Comparison of ENCODE assay signal across 8 mouse cellular contexts in genomic region chr3:29730062-29730760, GRCm38 (mm10).
A peak's percentile ranks its signal among the peaks of the same experiment; 100 is the strongest.
DNase-seq lines count a peak whose midpoint lies in the region; ATAC-seq lines count a peak whose summit lies in the region.

No protein-coding gene starts in this region.

- peak; percentile 3 for DNase-seq in cerebellum, adult 9-10 months
- DNase-seq in cerebellum, adult 11 months, result no peak
- DNase-seq in thymus, postnatal 4 days, result peak; percentile 25
- DNase-seq in thymus, adult 18-20 months, result no peak
- peak; percentile 77 for DNase-seq in forebrain, embryonic 14.5 days (ENCODE audit: low spot score)
- DNase-seq in left cerebral cortex, adult 11 months (ENCODE audit: low spot score), result peak; percentile 29
- peak; percentile 80 for DNase-seq in midbrain, embryonic 14.5 days
- DNase-seq in T-cell, adult 2 months (ENCODE audit: low spot score), result no peak

- peak; percentile 51 for ATAC-seq in forebrain, embryonic 14.5 days
- ATAC-seq in midbrain, embryonic 14.5 days (ENCODE audit: low FRiP score, low TSS enrichment), result no peak

- H3K27ac ChIP-seq in forebrain, embryonic 14.5 days (ENCODE audit: low read depth, low read length), result no peak overlapping the region
- no peak overlapping the region for H3K27ac ChIP-seq in midbrain, embryonic 14.5 days (replicated peaks; ENCODE audit: low read depth, low read length)

- H3K9me3 ChIP-seq in forebrain, embryonic 14.5 days (replicated peaks; ENCODE audit: control insufficient read depth, low read length), result no peaks in the 10 kb centered on the region
- H3K9me3 ChIP-seq in midbrain, embryonic 14.5 days (ENCODE audit: control insufficient read depth, low read length), result no peaks in the 10 kb centered on the region

- WGBS in forebrain, embryonic 14.5 days, result 22% methylated on average over 4 of the region's 4 CpGs
- 22% methylated on average over 4 of the region's 4 CpGs for WGBS in midbrain, embryonic 14.5 days

- no peak overlapping the region for H3K9ac ChIP-seq in forebrain, embryonic 14.5 days (ENCODE audit: low read length)
- H3K9ac ChIP-seq in midbrain, embryonic 14.5 days (replicated peaks; ENCODE audit: low read length), result no peak overlapping the region

- no peaks in the 10 kb centered on the region for H3K4me1 ChIP-seq in forebrain, embryonic 14.5 days (ENCODE audit: control insufficient read depth, insufficient read depth, low read length)
- no peaks in the 10 kb centered on the region for H3K4me1 ChIP-seq in midbrain, embryonic 14.5 days (ENCODE audit: control insufficient read depth, insufficient read depth, low read length)

- no peak overlapping the region for H3K4me2 ChIP-seq in forebrain, embryonic 14.5 days (ENCODE audit: low read length)
- H3K4me2 ChIP-seq in midbrain, embryonic 14.5 days (ENCODE audit: low read length), result no peak overlapping the region

- H3K36me3 ChIP-seq in forebrain, embryonic 14.5 days (ENCODE audit: control insufficient read depth, insufficient read depth, low read length), result no peaks in the 10 kb centered on the region
- no peaks in the 10 kb centered on the region for H3K36me3 ChIP-seq in midbrain, embryonic 14.5 days (ENCODE audit: control insufficient read depth, insufficient read depth, low read length)

- no peak overlapping the region for H3K4me3 ChIP-seq in forebrain, embryonic 14.5 days (ENCODE audit: low read depth, low read length)
- H3K4me3 ChIP-seq in midbrain, embryonic 14.5 days (replicated peaks; ENCODE audit: low read depth, low read length), result no peak overlapping the region

- H3K27me3 ChIP-seq in forebrain, embryonic 14.5 days (replicated peaks; ENCODE audit: control insufficient read depth, insufficient read depth, low read length), result no peaks in the 10 kb centered on the region
- H3K27me3 ChIP-seq in midbrain, embryonic 14.5 days (ENCODE audit: control insufficient read depth, insufficient read depth, low read length), result no peaks in the 10 kb centered on the region

Comparison
In these comparisons a context has a peak if more than half of its experiments do, and no peak if none do; other contexts are left out.
1. DNase-seq: peak in cerebellum, adult 9-10 months (single experiment), thymus, postnatal 4 days (single experiment), forebrain, embryonic 14.5 days (single experiment), left cerebral cortex, adult 11 months (single experiment) and midbrain, embryonic 14.5 days (single experiment); none in cerebellum, adult 11 months (single experiment), thymus, adult 18-20 months (0 of 2) and T-cell, adult 2 months (single experiment).